Mouse (Mus musculus) intestine, embryonic 15.5 days (tissue): ENCODE measurements around the gene Piezo1. TPM values are rescaled to one million over a fixed set of nuclear protein-coding genes. Genes with fewer than 3 reads are reported as not detected.
A peak's percentile ranks its signal among the peaks of the same experiment; 100 is the strongest.
"Not testable (repeated sequence)": the region's sequence is repeated elsewhere in the genome, so short reads cannot be mapped to it uniquely, and the experiment has no call there.

ENCODE experiments used
- ATAC-seq: fragments of 200-750 bp; cut with Nextera tagmentation; 2 replicates; pipeline ENCODE4 v1.8.0; 2017; ENCODE audit warnings: moderate TSS enrichment, moderate library complexity
- H3K27ac ChIP-seq: fragments of 300-500 bp; sonication (generic); 2 replicates; pipeline ENCODE4 v1.5.1; 2015; ENCODE audit warnings: mild to moderate bottlenecking, inconsistent platforms
- H3K27me3 ChIP-seq: fragments of 300-500 bp; sonication (generic); replicated peaks from 2 replicates; pipeline ENCODE4 v1.6.1; 2015; ENCODE audit warnings: inconsistent platforms
- H3K36me3 ChIP-seq: fragments of 300-500 bp; sonication (generic); 2 replicates; pipeline ENCODE4 v1.6.1; 2015; ENCODE audit warnings: inconsistent platforms
- H3K4me1 ChIP-seq: fragments of 300-500 bp; sonication (generic); replicated peaks from 2 replicates; pipeline ENCODE4 v1.6.1; 2015; ENCODE audit warnings: inconsistent platforms
- H3K4me2 ChIP-seq: fragments of 300-500 bp; sonication (generic); replicated peaks from 2 replicates; pipeline ENCODE4 v1.6.1; 2015; ENCODE audit warnings: mild to moderate bottlenecking, inconsistent platforms
- H3K4me3 ChIP-seq: fragments of 300-500 bp; sonication (generic); replicated peaks from 2 replicates; pipeline ENCODE4 v1.5.1; 2015; ENCODE audit warnings: inconsistent platforms
- H3K9ac ChIP-seq: fragments of 300-500 bp; sonication (generic); 2 replicates; pipeline ENCODE4 v1.6.1; 2015; ENCODE audit warnings: inconsistent platforms
- H3K9me3 ChIP-seq: fragments of 300-500 bp; sonication (generic); 2 replicates; pipeline ENCODE4 v1.6.1; 2016; ENCODE audit warnings: inconsistent platforms
- WGBS: fragments of 180-500 bp; shearing (Covaris S2); methylation state at CpG from one replicate; pipeline ENCODE4 v1.1.7; 2015; 5-methylcytosine and 5-hydroxymethylcytosine counted together
- polyA plus RNA-seq: library from polyadenylated mRNA; unstranded; fragments of >200 nt; fragmentation: Nextera tagmentation; extraction: Ambion mirVana; gene quantifications from 2 replicates; pipeline ENCODE4 v1.2.1, GENCODE M21; 2015

The Piezo1 gene
- polyA plus RNA-seq, 1 experiment from 2014 or later = 10.8 TPM

DNA sequence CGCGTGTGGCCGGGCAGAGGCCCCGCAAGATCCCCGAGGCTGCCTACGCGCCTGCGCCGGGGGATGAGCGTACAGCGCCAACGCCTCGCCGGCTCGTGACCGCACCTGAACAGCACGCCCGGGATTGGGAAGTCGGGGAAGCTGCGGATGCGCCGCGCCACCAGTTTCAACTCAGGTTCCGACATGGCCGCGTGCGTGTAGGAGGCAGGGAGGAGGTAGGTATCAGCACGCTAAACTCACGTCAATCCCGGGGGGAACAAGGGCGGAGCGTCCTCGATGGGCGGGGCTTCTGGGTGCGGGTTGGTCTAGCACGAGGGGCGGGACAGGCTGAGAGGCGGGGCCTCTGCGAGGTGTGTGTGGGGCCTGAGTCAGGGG, 25.5 kb upstream of the Piezo1 start, which contains the start of gene Aprt:
Gene Aprt (minus strand): TSS at position 262 of the 375 bp plus-strand sequence.
- 0% methylated on average over 39 of the region's 39 CpGs for WGBS
- Histone ChIP-seq H3K4me1 (peaks cover 37% of the 10 kb centered on the region), H3K36me3 (peaks cover 11% of the 10 kb centered on the region), H3K4me2 (peak within 1 kb of the TSS; percentile 81), H3K27me3 (no peaks in the 10 kb centered on the region), H3K27ac (peak within 1 kb of the TSS; percentile 85), H3K9me3 (no peaks in the 10 kb centered on the region), H3K9ac (peak within 1 kb of the TSS; percentile 83), H3K4me3 (peak within 1 kb of the TSS; percentile 77)
- peak; percentile 90 for ATAC-seq

DNA sequence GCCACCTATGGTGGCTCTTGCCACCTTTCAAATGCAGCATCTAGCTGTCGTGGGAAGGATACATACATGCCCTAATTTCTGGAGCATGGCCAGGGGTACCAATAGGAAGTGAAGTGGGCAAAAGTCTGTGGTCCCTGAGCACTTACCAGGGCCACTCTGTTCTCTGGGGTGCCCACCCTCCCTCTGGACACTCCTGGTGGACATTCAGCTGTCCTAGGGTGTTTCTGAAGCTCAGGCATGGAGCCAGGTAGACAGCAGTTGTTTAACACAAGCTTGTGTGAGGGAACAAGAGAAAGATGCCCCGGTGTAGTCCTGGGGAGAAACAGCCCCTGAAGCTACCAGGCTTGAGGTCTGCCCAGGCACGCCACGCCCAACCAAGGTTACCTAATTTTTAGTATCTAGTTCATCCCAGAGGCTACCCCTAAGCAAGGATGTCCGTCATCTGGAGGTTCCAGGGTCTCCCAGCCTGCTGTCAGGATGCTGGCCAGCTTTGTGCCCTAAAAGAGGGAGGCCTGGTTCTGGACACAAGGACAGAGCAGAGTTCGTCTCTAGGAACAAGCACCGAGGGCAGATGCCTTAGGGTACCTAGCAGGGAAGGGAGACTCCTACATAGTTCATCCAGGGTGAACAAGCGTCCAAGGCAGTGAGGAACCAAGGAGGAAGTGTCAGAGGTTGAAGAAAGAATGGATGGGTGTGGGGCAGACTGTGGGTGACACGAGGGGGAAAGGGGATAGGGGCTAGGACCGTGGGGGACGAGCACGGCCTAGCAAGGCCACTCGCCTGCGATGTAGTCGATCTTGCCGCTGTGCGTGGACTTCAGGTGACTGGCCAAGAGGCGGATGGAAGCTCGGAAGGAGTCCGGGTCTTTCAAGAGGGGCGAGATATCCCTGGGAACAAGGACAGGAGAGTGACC, 24.9 kb upstream of the Piezo1 start:
- Histone ChIP-seq H3K9ac (peak overlapping the region; percentile 83), H3K27me3 (no peaks in the 10 kb centered on the region), H3K4me1 (peaks cover 37% of the 10 kb centered on the region), H3K4me2 (peak overlapping the region; percentile 81), H3K4me3 (peak overlapping the region; percentile 77), H3K36me3 (peaks cover 17% of the 10 kb centered on the region), H3K27ac (peak overlapping the region; percentile 85), H3K9me3 (no peaks in the 10 kb centered on the region)
- 11% methylated on average over 21 of the region's 21 CpGs for WGBS
- ATAC-seq = peak; percentile 16

DNA sequence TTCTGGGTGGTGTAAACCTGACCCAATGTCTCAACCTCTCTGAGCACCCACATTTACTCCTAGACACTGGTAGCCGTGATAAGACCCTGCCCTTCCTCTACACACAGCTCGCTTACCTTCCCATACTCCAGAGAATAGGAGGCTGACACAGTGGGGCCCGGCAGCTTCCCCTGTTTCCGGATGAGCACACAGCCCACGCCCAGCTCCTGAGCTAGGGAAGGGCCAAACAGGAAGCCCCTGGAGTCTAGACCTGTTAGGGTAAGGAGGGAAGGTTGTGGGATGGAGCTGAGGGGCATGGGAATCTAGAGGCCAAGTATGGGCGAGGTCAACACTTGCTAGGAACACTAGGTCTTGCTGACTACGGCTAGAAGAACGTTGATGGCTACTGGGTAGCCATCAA, 24.2 kb upstream of the Piezo1 start:
- Histone ChIP-seq H3K4me1 (peaks cover 37% of the 10 kb centered on the region), H3K27me3 (no peaks in the 10 kb centered on the region), H3K4me3 (peak overlapping the region; percentile 77), H3K9me3 (no peaks in the 10 kb centered on the region), H3K36me3 (peaks cover 24% of the 10 kb centered on the region), H3K4me2 (peak overlapping the region; percentile 81), H3K27ac (peak overlapping the region; percentile 85), H3K9ac (peak overlapping the region; percentile 83)
- no peak for ATAC-seq
- WGBS = 50% methylated on average over 8 of the region's 8 CpGs

DNA sequence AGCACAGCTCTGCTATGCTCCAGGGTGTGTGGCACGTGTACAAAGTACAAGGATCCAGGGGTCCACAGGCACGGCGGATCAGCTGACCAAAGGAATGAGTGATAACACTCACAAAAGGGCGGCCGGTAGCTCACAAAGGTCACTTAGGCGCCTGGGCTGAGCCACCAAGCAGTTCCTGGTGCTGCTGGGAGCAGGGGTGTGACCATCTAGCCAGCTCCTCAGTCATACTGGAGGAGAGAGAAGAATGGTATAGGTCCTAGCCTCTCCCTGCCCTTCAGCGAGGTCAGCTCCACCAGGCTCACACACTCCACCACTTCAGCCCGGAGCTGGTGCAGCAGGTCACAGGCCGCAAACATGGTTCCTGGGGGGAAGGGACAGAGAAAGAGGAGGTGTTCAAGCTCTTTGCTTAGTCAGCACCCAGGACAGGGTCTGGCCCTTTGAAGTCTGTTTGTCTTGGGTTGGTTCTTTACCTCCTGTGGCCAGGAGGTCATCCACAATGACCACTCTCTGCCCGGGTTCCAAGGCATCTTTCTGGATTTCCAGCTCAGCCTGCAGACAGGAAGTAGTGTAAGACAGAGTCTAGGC, 23.6 kb upstream of the Piezo1 start:
- ATAC-seq = peak; percentile 68
- WGBS = 24% methylated on average over 10 of the region's 10 CpGs
- peak overlapping the region; percentile 77 for H3K4me3 ChIP-seq
- peak overlapping the region; percentile 85 for H3K27ac ChIP-seq
- H3K4me1 ChIP-seq = peaks cover 37% of the 10 kb centered on the region
- no peaks in the 10 kb centered on the region for H3K27me3 ChIP-seq
- peaks cover 30% of the 10 kb centered on the region for H3K36me3 ChIP-seq
- H3K9ac ChIP-seq = peak overlapping the region; percentile 83; the same call in 1 of the 2 replicates
- no peaks in the 10 kb centered on the region for H3K9me3 ChIP-seq
- H3K4me2 ChIP-seq = peak overlapping the region; percentile 81

DNA sequence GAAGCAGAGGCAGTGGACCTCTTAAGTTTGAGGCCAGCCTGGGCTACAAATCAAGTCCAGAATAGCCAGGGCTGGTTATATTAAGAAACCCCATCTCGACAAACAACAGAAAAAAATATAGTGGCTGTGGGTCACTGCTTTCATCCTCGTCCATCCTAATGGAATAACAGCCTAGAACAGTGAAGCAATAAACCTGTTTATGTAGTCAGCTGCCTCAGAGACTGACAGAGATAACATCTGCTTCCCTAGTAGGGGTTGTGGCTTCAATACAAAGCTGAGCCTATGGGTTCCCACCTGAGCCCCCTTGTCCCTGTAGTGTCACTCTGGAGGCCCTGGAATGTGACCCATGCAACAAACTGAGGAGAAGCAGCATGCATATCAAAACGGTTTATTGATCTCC, 23.1 kb upstream of the Piezo1 start:
- Histone ChIP-seq H3K9ac (no peak overlapping the region), H3K27ac (peak overlapping the region; percentile 85; the same call in 1 of the 2 replicates), H3K4me3 (no peak overlapping the region), H3K4me2 (peak overlapping the region; percentile 81; the same call in 1 of the 2 replicates), H3K27me3 (no peaks in the 10 kb centered on the region), H3K9me3 (no peaks in the 10 kb centered on the region), H3K36me3 (peaks cover 31% of the 10 kb centered on the region), H3K4me1 (peaks cover 38% of the 10 kb centered on the region)
- ATAC-seq = no peak; the same call in 1 of the 2 replicates
- WGBS = 27% methylated on average over 3 of the region's 3 CpGs

DNA sequence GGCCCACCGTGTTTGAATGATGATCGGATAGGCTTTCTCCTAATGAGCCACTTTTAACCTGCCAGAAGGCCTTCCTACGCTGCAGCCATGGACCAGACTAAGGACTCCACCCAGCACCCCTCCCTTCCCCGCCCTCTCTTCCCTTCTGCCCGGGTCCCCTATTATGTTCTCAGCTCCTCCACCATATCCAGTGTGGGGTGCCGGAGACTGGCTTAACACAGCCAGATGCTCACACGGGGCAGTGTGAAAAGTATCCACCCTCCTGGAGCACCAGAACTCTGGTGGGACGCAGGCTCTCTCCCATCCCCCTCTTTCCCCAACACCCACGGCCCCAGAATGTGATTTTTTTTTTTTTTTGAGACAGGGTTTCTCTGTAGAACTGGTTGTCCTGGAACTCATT, 22.4 kb upstream of the Piezo1 start:
- Histone ChIP-seq H3K9me3 (no peaks in the 10 kb centered on the region), H3K36me3 (peaks cover 31% of the 10 kb centered on the region), H3K4me1 (peaks cover 42% of the 10 kb centered on the region), H3K27ac (peak overlapping the region; percentile 24), H3K4me2 (no peak overlapping the region), H3K4me3 (no peak overlapping the region), H3K27me3 (no peaks in the 10 kb centered on the region), H3K9ac (no peak overlapping the region)
- 59% methylated on average over 9 of the region's 9 CpGs for WGBS
- ATAC-seq = no peak

DNA sequence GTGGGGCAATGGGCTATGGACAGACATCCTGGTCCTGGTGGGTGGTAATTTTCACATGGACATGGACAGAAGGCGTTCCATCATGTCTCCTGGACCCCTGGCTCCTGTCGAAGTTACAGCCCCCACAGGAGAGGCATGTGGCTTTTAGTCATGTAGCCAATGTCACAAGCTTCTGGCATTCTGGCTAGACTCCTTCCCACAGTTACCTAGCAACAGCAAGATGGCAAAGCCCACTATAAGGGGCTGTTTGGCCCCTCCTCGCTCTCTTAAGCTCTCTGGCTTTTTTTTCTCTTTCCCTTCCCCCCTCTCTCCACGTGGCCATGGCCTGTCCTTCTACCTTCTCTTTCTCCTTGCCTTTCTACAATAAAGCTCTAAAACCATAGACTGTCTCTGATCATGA, 22.0 kb upstream of the Piezo1 start:
- peaks cover 31% of the 10 kb centered on the region for H3K36me3 ChIP-seq
- peaks cover 42% of the 10 kb centered on the region for H3K4me1 ChIP-seq
- H3K27ac ChIP-seq = peak overlapping the region; percentile 24; the same call in 1 of the 2 replicates
- not testable (repeated sequence) for H3K9ac ChIP-seq, H3K4me3 ChIP-seq, ATAC-seq, H3K9me3 ChIP-seq, H3K27me3 ChIP-seq, H3K4me2 ChIP-seq
- WGBS = 34% methylated on average over 4 of the region's 4 CpGs

DNA sequence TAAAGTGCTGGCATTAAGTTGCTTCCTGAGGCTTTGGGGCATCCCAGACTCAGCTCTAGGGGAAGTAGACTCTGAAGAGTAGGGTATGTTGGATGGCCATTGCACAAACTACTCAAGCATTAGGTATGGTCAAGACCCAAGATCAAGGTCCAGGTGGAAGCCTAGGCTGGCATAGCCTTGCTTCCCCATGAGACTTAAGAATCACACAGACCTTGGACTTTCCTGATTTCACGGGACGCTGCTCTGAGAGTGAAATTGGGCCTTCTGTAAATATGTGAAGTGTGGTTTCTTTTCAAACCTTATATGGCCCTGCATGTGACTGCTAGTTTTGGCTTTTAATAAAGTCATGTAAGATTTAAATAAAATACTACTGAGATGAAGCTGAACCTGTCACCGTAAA, 21.6 kb upstream of the Piezo1 start:
- H3K27ac ChIP-seq = 0 out of 2 replicates have a peak overlapping the region, but pooled peaks have one; percentile 24
- ATAC-seq = no peak
- H3K9me3 ChIP-seq = no peaks in the 10 kb centered on the region
- H3K4me2 ChIP-seq = no peak overlapping the region
- H3K4me1 ChIP-seq = peaks cover 42% of the 10 kb centered on the region
- H3K36me3 ChIP-seq = peaks cover 31% of the 10 kb centered on the region
- H3K9ac ChIP-seq = no peak overlapping the region
- no peak overlapping the region for H3K4me3 ChIP-seq
- WGBS = 73% methylated on average over 3 of the region's 3 CpGs
- H3K27me3 ChIP-seq = no peaks in the 10 kb centered on the region

DNA sequence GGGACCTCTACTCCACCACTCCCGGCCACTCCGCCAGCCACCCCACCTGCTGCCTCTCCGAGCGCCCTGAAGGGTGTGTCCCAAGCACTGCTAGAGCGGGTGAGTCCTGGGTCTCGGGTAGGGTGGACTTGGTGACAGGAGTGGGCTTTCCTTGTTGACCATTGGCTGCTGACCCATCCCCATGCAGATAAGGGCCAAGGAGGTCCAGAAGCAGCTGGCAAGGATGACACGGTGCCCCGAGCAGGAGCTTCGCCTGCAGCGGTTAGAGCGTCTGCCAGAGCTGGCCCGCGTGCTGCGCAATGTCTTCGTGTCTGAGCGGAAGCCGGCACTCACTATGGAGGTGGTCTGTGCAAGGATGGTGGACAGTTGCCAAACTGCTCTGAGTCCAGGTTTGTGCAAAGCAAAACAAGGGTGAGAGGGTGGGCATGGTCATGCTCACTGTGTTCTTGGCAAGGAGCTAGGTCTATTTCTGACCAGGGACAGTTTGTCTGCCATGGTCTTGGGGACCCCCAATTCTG, 20.7 kb upstream of the Piezo1 start:
- H3K4me3 ChIP-seq = no peak overlapping the region
- 87% methylated on average over 17 of the region's 17 CpGs for WGBS
- H3K36me3 ChIP-seq = peaks cover 31% of the 10 kb centered on the region
- no peak overlapping the region for H3K4me2 ChIP-seq
- H3K9me3 ChIP-seq = no peaks in the 10 kb centered on the region
- no peak overlapping the region for H3K9ac ChIP-seq
- no peak overlapping the region; the same call in 1 of the 2 replicates for H3K27ac ChIP-seq
- no peaks in the 10 kb centered on the region for H3K27me3 ChIP-seq
- H3K4me1 ChIP-seq = peaks cover 38% of the 10 kb centered on the region
- ATAC-seq = no peak

DNA sequence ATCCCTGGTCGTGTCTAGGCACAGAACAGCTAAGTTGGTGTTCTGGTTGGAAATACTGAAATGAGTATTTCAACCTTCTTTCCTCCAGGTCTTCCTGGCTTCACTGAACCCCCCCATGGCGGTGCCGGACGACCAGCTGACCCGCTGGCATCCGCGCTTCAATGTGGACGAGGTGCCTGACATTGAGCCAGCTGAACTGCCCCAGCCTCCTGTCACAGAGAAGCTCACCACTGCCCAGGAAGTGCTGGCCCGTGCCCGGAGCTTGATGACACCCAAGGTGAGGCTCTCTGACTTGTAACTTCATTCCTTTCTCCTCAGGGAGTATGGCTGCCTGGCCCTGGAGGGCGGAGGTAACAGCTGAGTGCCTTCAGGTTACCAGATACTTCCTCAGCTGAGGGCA, 20.0 kb upstream of the Piezo1 start:
- Histone ChIP-seq H3K9ac (no peak overlapping the region), H3K4me3 (no peak overlapping the region), H3K27me3 (no peaks in the 10 kb centered on the region), H3K9me3 (no peaks in the 10 kb centered on the region), H3K4me1 (peaks cover 44% of the 10 kb centered on the region), H3K27ac (no peak overlapping the region; the same call in 1 of the 2 replicates), H3K36me3 (peaks cover 31% of the 10 kb centered on the region), H3K4me2 (no peak overlapping the region)
- ATAC-seq = no peak
- WGBS = 93% methylated on average over 11 of the region's 11 CpGs

DNA sequence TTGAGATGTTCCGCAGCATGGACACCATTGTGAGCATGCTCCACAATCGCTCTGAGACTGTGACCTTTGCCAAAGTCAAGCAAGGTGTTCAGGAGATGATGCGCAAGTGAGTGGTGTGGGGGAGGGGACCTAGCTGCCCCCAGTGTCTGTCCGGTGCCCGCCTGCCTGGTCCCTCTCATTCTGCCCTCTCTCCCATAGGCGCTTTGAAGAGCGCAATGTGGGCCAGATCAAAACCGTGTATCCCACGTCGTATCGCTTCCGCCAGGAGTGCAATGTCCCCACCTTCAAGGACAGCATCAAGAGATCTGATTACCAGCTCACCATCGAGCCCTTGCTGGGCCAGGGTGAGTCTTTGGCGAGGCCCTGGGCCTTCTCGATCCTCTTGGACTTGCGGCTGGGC, 18.9 kb upstream of the Piezo1 start:
- no peak overlapping the region for H3K4me2 ChIP-seq

DNA sequence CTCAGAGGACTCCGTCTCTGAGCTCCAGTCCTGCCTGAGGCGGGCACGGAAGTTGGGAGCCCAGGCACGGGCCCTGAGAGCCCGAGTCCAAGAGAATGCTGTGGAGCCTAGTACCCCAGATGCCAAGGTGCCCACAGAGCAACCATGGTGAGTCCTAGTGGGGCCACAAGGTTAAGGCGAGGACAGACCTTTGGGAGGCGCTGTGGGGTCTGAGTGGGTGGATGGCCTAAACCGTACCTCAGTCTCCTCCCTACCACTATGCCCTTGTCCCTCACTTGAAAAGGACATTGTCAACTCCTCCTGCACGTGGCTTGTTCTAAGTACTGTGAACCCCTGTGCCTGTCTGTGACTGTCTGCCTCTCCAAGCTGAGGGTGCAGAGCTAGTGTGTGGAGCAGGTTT, 18.2 kb upstream of the Piezo1 start:
- Histone ChIP-seq H3K9me3 (no peaks in the 10 kb centered on the region), H3K27ac (no peak overlapping the region), H3K4me1 (peaks cover 28% of the 10 kb centered on the region), H3K4me3 (peak overlapping the region; percentile 81), H3K27me3 (no peaks in the 10 kb centered on the region), H3K9ac (peak overlapping the region; percentile 84), H3K36me3 (peaks cover 31% of the 10 kb centered on the region), H3K4me2 (peak overlapping the region; percentile 70)
- 60% methylated on average over 9 of the region's 9 CpGs for WGBS
- no peak for ATAC-seq

More for the DNA sequence above, 18.9 kb upstream of the Piezo1 start:
- Histone ChIP-seq H3K27me3 (no peaks in the 10 kb centered on the region), H3K4me1 (peaks cover 33% of the 10 kb centered on the region), H3K9me3 (no peaks in the 10 kb centered on the region), H3K9ac (no peak overlapping the region), H3K4me3 (no peak overlapping the region), H3K36me3 (peaks cover 31% of the 10 kb centered on the region), H3K27ac (no peak overlapping the region)
- WGBS = 94% methylated on average over 16 of the region's 16 CpGs
- ATAC-seq = no peak
